Mouse (Mus musculus) testis, adult 2 months (tissue): ENCODE results near the gene Obscn.

Source experiments
- CTCF ChIP-seq: fragments of 200-500 bp; IDR thresholded peaks from 2 replicates; pipeline ENCODE4 v1.5.1; 2012; ENCODE audit warnings: low read depth, mild to moderate bottlenecking, inconsistent platforms, low read length, moderate library complexity; ENCODE audit not compliant: control insufficient read depth, insufficient read depth, insufficient replicate concordance
- POLR2A ChIP-seq: fragments of 200-500 bp; IDR thresholded peaks from 2 replicates; pipeline ENCODE4 v1.6.1; 2012; ENCODE audit warnings: low read depth, mild to moderate bottlenecking, inconsistent platforms, low read length, moderate library complexity; ENCODE audit not compliant: control insufficient read depth

- TF ChIP-seq CTCF (no peak), POLR2A (no peak)
Observed at GRCm38 (mm10) chr11:58991911-58992310, 144.3 kb downstream of the Obscn start.
